Mouse (Mus musculus) thymus, postnatal 36 days (tissue): ENCODE data around the gene Rnf8.

Experiments
- DNase-seq, 2 experiments: peaks; one replicate each; pipeline ENCODE4 v3.0.0; 2022; ENCODE audit warnings: mixed read lengths in 2 of 2

Rnf8 gene

DNA sequence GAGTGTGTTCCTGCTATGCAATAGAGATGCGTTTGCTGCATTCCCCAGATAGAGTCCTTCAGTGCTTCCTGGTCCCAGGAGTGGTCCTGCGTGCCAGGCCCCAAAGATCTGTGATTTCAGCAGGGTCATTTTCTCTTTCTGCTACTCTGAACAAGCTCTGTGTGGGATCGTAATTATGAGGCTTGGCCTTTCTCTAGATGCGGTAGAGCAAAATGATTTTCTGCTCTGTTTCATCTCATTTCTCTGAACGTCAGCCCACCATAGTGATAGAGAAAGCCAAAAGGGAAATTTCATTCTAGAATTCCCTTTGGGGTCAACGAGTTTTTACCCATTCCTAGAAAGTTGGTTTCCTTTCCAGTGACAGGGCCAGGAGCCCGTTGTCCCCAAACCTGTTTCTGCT, 67.7 kb downstream of the Rnf8 start:
- no peak for DNase-seq

DNA sequence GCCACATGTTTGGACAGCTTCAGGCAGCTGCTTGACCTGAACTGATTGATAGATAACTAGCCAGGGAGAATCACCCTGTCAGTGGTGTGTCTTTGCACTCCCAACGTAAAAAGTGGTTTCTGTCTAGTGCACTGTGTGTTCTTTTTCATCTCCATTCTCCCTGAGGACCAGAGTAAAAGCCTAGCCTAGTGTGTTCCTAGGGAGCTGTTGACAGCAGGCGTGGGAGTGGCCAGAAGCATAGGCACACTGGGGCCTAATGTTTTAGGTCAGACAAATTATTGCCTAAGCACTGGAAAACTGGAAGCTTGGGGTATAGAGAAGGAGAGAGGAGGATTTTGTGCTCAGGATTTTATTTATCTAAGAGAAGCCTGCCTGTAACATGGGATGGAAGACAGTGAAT, 68.5 kb downstream of the Rnf8 start:
- DNase-seq: no peak

DNA sequence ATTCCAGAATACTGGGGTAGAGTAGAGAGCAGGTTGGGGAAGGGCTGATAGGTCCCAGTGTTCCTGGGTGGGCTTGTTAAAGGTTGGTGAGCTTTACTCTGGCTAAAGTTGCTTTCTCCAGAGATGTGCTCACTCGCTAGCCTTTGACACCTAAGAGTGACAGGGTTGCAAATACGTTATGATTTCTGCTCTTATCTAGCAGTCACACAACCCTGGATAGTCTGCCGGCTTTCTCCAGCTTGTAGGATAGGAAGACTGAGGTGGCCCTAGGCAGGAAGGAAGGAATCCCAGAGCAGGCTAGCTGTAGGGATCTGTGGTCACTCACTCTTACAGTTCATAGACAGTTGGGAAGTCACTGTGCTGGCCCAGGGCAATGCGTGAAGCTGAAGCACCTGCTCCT, 69.7 kb downstream of the Rnf8 start:
- DNase-seq: no peak

DNA sequence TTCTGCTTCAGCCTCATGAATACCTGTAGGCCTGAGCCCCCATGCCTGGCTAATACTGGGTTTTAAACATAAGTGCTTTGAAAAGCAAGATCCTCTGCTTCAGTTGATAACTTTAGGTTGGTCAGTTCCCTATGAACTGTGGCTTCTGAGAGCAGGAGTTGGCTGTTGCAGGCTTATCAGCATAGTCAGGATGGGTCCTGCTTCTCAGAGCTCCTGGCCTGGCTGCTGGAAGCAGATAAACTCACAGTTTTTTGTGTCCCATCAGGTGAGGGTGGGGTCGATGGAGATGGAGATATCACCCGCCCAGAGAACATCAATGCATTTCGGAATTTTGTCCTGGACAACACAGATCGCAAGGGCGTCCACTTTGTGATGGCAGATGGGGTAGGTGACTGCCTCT, 72.2 kb downstream of the Rnf8 start:
- no peak for DNase-seq

DNA sequence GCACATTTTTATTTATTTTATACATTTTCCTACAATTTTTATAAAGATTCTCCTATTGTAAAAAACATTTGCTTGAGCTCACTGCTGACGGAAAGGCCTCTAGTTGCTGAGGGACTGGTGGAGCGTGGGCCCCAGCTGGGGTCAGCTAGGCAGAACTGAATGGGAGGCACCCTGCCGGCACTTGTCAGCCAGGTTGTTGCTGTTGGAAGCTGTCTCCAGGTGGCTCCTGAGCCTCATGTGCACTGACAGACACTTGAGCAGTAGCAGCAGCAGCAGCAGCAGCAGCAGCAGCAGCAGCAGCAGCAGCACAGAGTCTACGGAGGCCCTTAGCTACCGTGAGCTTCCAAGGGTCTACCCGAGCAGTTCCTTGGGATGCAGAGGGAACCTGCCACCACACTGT, 72.8 kb downstream of the Rnf8 start:
- DNase-seq: no peak

DNA sequence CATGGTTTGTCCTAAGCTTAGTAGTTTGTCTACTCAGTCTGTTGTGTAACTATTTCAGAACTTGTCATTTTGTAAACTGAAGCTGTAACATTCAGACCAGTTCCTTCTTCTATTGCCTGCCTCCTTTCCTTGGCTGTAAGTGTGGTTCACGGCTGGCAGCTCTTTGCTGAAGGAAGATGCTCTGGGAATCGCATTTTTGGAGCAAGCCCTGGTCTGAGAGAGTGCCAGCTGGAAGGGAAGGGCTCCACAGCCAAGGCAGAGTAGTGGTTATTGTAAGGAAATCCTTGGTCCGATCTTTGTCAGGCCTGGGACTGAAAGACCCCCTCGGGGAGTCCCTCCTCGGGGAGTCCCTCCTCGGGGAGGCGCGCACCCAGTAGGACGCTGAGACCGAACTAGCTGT, 74.0 kb downstream of the Rnf8 start:
- no peak for DNase-seq

DNA sequence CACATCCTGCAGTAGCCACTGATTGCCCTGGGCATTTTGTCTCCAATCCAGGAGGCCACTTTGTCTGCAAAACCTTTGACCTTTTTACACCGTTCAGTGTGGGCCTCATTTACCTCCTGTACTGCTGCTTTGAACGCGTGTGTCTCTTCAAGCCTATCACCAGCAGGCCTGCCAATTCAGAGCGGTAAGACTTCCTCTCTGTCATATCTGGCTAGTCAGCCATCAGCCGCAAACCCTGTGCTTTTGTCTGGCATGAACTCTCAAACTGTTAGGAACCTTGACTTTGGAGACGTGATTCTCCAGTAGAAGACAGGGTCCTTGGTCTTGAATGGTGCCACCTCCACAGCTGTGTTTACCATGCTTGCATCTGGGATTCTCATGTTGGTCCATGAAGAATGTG, 75.7 kb downstream of the Rnf8 start:
- DNase-seq: no peak

DNA sequence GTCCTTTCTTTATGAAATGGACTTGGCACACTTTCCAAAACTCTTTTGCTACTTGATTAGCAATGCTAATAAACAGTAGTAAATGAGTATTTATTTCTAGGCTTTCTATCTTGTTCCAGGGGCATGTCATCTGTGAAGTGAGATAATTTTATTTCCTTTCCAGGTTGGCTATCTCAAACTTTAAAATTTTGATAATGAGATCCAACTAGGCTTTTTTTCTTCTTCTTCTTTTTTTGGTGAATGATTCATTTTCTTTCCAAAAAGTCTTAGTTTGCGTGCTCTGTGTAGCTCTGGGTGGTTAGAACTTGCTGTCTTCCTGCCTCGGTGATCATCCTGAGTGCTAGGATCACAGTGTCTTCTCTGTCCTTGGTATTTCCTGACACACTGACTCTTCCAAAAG, 78.2 kb downstream of the Rnf8 start:
- DNase-seq: no peak

DNA sequence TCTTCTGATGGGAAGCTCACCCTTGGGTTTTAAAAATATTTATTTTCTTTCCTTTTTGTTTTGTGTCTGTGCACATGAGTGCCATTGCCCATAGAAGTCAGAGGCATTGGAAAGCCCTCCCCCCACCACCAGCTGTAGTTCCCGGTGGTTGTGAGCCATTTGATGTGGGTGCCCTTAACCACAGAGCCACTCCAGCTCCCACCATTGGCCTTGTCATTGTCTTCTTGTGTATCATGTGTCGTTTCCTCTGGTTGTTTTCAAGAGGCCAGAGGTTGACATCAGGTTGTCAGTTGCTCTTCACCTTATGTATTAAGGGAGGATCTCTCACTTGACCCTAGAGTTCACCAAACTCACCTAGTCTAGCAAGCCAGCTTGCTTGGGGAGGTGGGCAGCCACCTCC, 79.0 kb downstream of the Rnf8 start:
- peak; percentile 76 to 83 for DNase-seq

DNA sequence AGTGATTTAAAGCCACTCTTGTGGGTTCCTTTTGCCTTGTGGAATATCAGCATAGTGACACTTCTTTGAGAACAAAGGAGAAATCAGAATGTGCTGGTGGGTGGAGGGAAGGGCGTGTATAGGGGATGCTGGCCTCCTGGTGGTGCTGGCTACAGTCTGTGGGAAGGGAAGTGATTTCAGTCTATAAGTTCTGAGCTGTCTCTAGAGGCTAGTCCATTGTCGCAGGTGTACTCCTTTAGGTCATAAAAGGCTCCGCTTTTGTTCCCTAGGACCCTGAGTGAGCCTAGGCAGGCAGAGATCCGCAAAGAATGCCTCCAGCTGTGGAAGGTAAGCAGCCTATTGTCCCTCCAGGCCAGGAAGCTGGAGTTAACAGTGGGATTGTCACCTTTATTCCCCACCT, 79.9 kb downstream of the Rnf8 start:
- no peak for DNase-seq
